In the genomic region with DNA sequence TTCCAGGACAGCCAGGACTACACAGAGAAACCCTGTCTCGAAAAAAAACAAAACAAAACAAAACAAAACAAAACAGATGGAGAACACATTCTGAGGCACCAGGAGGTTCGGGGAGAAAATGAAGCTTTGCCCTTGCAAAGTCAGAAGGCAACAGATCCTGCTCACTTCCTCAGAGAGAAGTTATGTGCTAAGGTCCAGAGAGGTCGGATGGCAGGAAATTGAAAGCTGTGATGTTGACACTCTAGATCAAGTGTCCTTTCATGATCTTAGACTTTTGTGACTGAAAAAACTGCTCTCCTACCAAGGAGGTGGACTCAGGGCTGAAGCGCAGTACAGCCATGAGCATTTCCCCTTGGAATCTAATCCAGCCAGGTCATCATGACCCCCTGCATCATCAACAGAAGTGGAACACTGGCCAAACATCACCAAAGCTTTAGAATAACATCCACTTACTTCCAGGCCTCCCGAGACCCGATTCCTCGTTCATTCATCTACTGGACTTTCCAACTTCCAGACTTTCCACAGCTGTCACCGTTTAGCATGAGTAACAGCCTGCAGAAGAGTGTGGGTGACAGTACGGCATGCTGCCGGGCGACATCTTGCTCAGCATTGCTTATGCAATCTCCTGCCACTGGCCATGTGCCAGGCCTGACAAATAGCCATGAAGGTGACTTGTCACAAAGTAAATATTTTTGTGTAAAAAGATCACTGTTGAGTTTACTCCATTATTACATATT, we compare ENCODE assay signal across 10 mouse cellular contexts.
DNase-seq lines count a peak whose midpoint lies in the region; ATAC-seq lines count a peak whose summit lies in the region.
"Had no signal": no experiment of that assay in that cellular context is flagged by ENCODE, and none has a peak within 500 bp of the region (broad histone marks: within the 10 kb centered on the region; RNA-seq: fewer than 3 reads in every experiment).

No protein-coding gene starts in this region.

- WGBS in kidney, embryonic 16.5 days, result 23% methylated on average over 11 of the region's 11 CpGs
- 30% methylated on average over 11 of the region's 11 CpGs for WGBS in lung, embryonic 16.5 days

- H3K9me3 ChIP-seq in kidney, embryonic 16.5 days (ENCODE audit: low read length), result no peaks in the 10 kb centered on the region
- no peaks in the 10 kb centered on the region for H3K9me3 ChIP-seq in lung, embryonic 16.5 days (ENCODE audit: control insufficient read depth, low read length)

- peak overlapping the region; percentile 9; the same call in 1 of the 2 replicates for H3K27ac ChIP-seq in kidney, embryonic 16.5 days (ENCODE audit: low read length)
- H3K27ac ChIP-seq in lung, embryonic 16.5 days (ENCODE audit: low read length), result no peak overlapping the region
- H3K27ac ChIP-seq: macrophage had no signal

- H3K4me1 ChIP-seq in kidney, embryonic 16.5 days (ENCODE audit: insufficient read depth, low read length), result peaks cover 21% of the 10 kb centered on the region
- peaks cover 5% of the 10 kb centered on the region for H3K4me1 ChIP-seq in lung, embryonic 16.5 days (replicated peaks; ENCODE audit: control insufficient read depth, insufficient read depth, low read length)

- H3K27me3 ChIP-seq in kidney, embryonic 16.5 days (ENCODE audit: insufficient read depth, low read length), result no peaks in the 10 kb centered on the region
- H3K27me3 ChIP-seq in lung, embryonic 16.5 days (ENCODE audit: control insufficient read depth, insufficient read depth, low read depth, low read length), result no peaks in the 10 kb centered on the region
- H3K27me3 ChIP-seq: Patski had no signal

- no peak overlapping the region for H3K9ac ChIP-seq in kidney, embryonic 16.5 days (replicated peaks; ENCODE audit: low read length)
- H3K9ac ChIP-seq in lung, embryonic 16.5 days (ENCODE audit: low read length), result no peak overlapping the region

- DNase-seq in lung, adult 18-20 months, result peak; percentile 27 to 50
- DNase-seq in lung, postnatal 25 days (ENCODE audit: low spot score), result no peak
- peak; percentile 50 to 53 for DNase-seq in cerebellum, postnatal 14 days
- no peak for DNase-seq in thymus, postnatal 25 days
- no peak for DNase-seq in yolk sac, embryonic 10.5 days (ENCODE audit: low spot score)
- DNase-seq in thymus, postnatal 36 days, result no peak

- H3K36me3 ChIP-seq in kidney, embryonic 16.5 days (ENCODE audit: insufficient read depth, low read length), result no peaks in the 10 kb centered on the region
- H3K36me3 ChIP-seq in lung, embryonic 16.5 days (ENCODE audit: control insufficient read depth, insufficient read depth, low read length), result no peaks in the 10 kb centered on the region

- ATAC-seq in kidney, embryonic 16.5 days (ENCODE audit: low FRiP score, low TSS enrichment), result peak; percentile 49
- peak; percentile 52; the same call in 1 of the 2 replicates for ATAC-seq in lung, embryonic 16.5 days (ENCODE audit: low read depth)
- ATAC-seq: Patski had no signal

- no peak overlapping the region for H3K4me3 ChIP-seq in kidney, embryonic 16.5 days (ENCODE audit: low read length)
- H3K4me3 ChIP-seq in lung, embryonic 16.5 days (ENCODE audit: low read length), result no peak overlapping the region

- H3K4me2 ChIP-seq in kidney, embryonic 16.5 days (replicated peaks; ENCODE audit: low read depth, low read length), result no peak overlapping the region
- H3K4me2 ChIP-seq in lung, embryonic 16.5 days (ENCODE audit: low read depth, low read length), result no peak overlapping the region

Comparison
In these comparisons a context has a peak if more than half of its experiments do, and no peak if none do; other contexts are left out.
1. DNase-seq: peak in lung, adult 18-20 months (2 of 2) and cerebellum, postnatal 14 days (2 of 2); none in lung, postnatal 25 days (single experiment), thymus, postnatal 25 days (single experiment), yolk sac, embryonic 10.5 days (single experiment) and thymus, postnatal 36 days (0 of 2).